9 mouse cellular contexts compared by ENCODE assay signal in the genomic region with DNA sequence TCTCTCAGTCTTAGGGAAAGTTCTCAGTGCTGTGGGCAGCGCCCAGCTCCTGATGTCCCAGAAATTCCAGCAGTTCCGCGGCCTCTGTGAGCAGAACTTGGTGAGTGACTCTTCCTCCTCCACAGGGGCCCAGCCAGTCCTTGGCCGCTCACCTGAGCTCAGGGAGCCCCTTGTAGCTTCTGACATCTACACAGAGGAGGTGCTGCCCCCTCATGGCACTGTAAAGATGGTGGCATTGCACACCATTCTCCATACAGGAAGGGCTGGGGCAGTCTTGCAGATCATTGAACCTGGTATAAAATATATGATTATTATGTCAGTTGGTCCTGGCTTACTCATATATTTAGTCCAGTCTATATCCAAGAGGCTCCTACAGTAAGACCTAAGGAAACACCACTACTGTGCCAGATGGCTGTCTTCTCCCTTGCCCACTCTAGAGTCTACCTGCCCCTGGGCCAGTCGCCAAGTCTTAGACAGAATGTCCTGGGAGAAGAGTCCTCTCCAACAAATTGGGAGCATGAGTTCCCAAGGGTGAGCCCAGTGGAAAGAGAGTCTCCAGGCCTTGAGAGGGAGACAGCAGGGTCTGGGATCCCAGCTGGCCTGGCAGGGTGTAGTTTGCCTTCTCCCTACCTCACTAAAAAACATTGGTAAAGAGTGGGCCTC. TPM values are rescaled to one million over a fixed set of nuclear protein-coding genes. Genes with fewer than 3 reads are reported as not detected.
DNase-seq lines count a peak whose midpoint lies in the region; ATAC-seq and TF ChIP-seq lines count a peak whose summit lies in the region.
"Had no signal": no experiment of that assay in that cellular context is flagged by ENCODE, and none has a peak within 500 bp of the region (broad histone marks: within the 10 kb centered on the region; RNA-seq: fewer than 3 reads in every experiment).

No protein-coding gene starts in this region.

- H3K9ac ChIP-seq in heart, postnatal 0 days (replicated peaks; ENCODE audit: low read depth, low read length): no peak overlapping the region

- H3K4me2 ChIP-seq in heart, postnatal 0 days (ENCODE audit: low read depth, low read length): no peak overlapping the region

- H3K4me1 ChIP-seq in heart, postnatal 0 days (ENCODE audit: control insufficient read depth, insufficient read depth): no peaks in the 10 kb centered on the region

- no peaks in the 10 kb centered on the region for H3K27me3 ChIP-seq in heart, postnatal 0 days (ENCODE audit: control insufficient read depth, insufficient read depth, low read length)

- intact Hi-C loops in heart, postnatal 36 days (cut with DNase I): no loop called here

- no peaks in the 10 kb centered on the region for H3K9me3 ChIP-seq in heart, postnatal 0 days (replicated peaks; ENCODE audit: control insufficient read depth, low read length)

- 75% methylated on average over 5 of the region's 5 CpGs for WGBS in heart, postnatal 0 days

- TF ChIP-seq CTCF in heart, postnatal 0 days (IDR thresholded peaks at IDR 0.05; ENCODE audit: low read depth): peak; percentile 57

- 0 out of 2 replicates have a peak, but pooled peaks have one; percentile 42 for ATAC-seq in heart, postnatal 0 days (ENCODE audit: insufficient read depth, low read depth)
- peak; percentile 67 for ATAC-seq in common myeloid progenitor, adult 5-6 weeks (replicated peaks; ENCODE audit: low read depth, poor library complexity, severe bottlenecking)
- ATAC-seq: forebrain, embryonic 16.5 days had no signal

- H3K4me3 ChIP-seq in heart, postnatal 0 days (ENCODE audit: low read depth, low read length): no peak overlapping the region

- H3K27ac ChIP-seq in heart, postnatal 0 days (ENCODE audit: low read depth): no peak overlapping the region

- no peak for TF ChIP-seq EP300 in heart, postnatal 0 days (IDR thresholded peaks at IDR 0.05; ENCODE audit: low read depth)

- DNase-seq in heart, postnatal 0 days (ENCODE audit: low spot score): no peak
- DNase-seq in heart, postnatal 36 days: no peak
- DNase-seq in lung, postnatal 10 days: peak; percentile 36
- DNase-seq in lung, postnatal 14 days: no peak
- DNase-seq in thymus, postnatal 4 days: peak; percentile 55
- DNase-seq in gastrocnemius, adult 8-10 months (ENCODE audit: low spot score in 2 of 2): no peak
- DNase-seq: left cerebral cortex, postnatal 4 days had no signal

- H3K36me3 ChIP-seq in heart, postnatal 0 days (replicated peaks; ENCODE audit: control insufficient read depth, insufficient read depth, low read length): peaks cover 63% of the 10 kb centered on the region

RNA-seq across cellular contexts. Expression of a gene that starts 14.2 kb away (rescaled TPM):
- 1,299 and 1,431 TPM in 2 replicates for total RNA-seq in heart, postnatal 0 days (2014; rRNA removed; ENCODE audit: low replicate concordance)
- polyA plus RNA-seq in heart, postnatal 0 days (2015; fragmentation: Nextera tagmentation; extraction: Ambion mirVana): 1,847 and 1,885 TPM in 2 replicates
- total RNA-seq in heart, postnatal 36 days (2021): 100 to 1,000 TPM in 1 of 2 experiments, 10 to 100 TPM in 1; 97.9 to 115 TPM
- total RNA-seq in common myeloid progenitor, adult 5-6 weeks (2017): not detected in 2 replicates
- total RNA-seq in gastrocnemius, adult 8-10 months (2022): 10 to 100 TPM; 28.1 to 44.3 (median 31.9) TPM

Comparison
In these comparisons a context has a peak if more than half of its experiments do, and no peak if none do; other contexts are left out.
1. DNase-seq: peak in lung, postnatal 10 days (single experiment) and thymus, postnatal 4 days (single experiment); none in heart, postnatal 0 days (single experiment), heart, postnatal 36 days (0 of 2), lung, postnatal 14 days (single experiment) and gastrocnemius, adult 8-10 months (0 of 2).
2. RNA of a gene that starts 14.2 kb away (total RNA-seq): 1,299 to 1,431 TPM in heart, postnatal 0 days, 97.9 to 115 TPM in heart, postnatal 36 days and 28.1 to 44.3 TPM in gastrocnemius, adult 8-10 months; not detected in common myeloid progenitor, adult 5-6 weeks; every median in the first group is over 10 times any median in the second.